Mouse (Mus musculus): ENCODE results near the gene Irgm2. TPM values are rescaled to one million over a fixed set of nuclear protein-coding genes. Genes with fewer than 3 reads are reported as not detected.

Gene Irgm2
- total RNA-seq, 2 experiments from 2014 or later = 13.7 to 18.8 TPM

- no peak for DNase-seq
Measured at GRCm38 (mm10) chr11:58261826-58262225, 62.4 kb downstream of the Irgm2 start.

- no peak for DNase-seq
Measured at GRCm38 (mm10) chr11:58262336-58262735, 62.9 kb downstream of the Irgm2 start.

- DNase-seq = no peak
Measured at GRCm38 (mm10) chr11:58263516-58263915, 64.1 kb downstream of the Irgm2 start.

- no peak for DNase-seq
Measured at GRCm38 (mm10) chr11:58264546-58264945, 65.1 kb downstream of the Irgm2 start.

- no peak for DNase-seq
Measured at GRCm38 (mm10) chr11:58268285-58268684, 68.9 kb downstream of the Irgm2 start.

Other genes with a start within 250 kb of the Irgm2 start
- gene Larp1, start 190.6 kb upstream of the Irgm2 start, total RNA-seq (2021) = 100 to 1,000 TPM; 102 to 112 TPM
- 1 to 10 TPM in 1 of 2 experiments, not detected in 1; 1.0 TPM for gene Gm12248, start 106.5 kb upstream of the Irgm2 start, total RNA-seq (2021)
- gene Cnot8, start 95.5 kb upstream of the Irgm2 start, total RNA-seq (2021) = 10 to 100 TPM; 44.0 to 63.7 TPM
- 10 to 100 TPM; 21.1 to 32.0 TPM for gene Gemin5, start 31.1 kb upstream of the Irgm2 start, total RNA-seq (2021)
- gene Mrpl22, start 28.0 kb upstream of the Irgm2 start, total RNA-seq (2021) = 10 to 100 TPM; 72.0 to 75.1 TPM
- gene Igtp, start 62 bp upstream of the Irgm2 start, total RNA-seq (2021) = 10 to 100 TPM; 12.8 to 18.9 TPM
- not detected for gene 4930438A08Rik, start 75.2 kb downstream of the Irgm2 start, total RNA-seq (2021)
- gene Zfp692, start 107.5 kb downstream of the Irgm2 start, total RNA-seq (2021) = 10 to 100 TPM in 1 of 2 experiments, 1 to 10 TPM in 1; 7.7 to 10.9 TPM
- gene Zfp672, start 130.7 kb downstream of the Irgm2 start, total RNA-seq (2021) = 10 to 100 TPM; 44.9 to 48.9 TPM
- gene Sh3bp5l, start 131.1 kb downstream of the Irgm2 start, total RNA-seq (2021) = 10 to 100 TPM; 36.7 to 51.5 TPM
- gene Lypd8, start 179.4 kb downstream of the Irgm2 start, total RNA-seq (2021) = not detected
- gene 1810065E05Rik, start 221.5 kb downstream of the Irgm2 start, total RNA-seq (2021) = not detected
- not detected for gene Gm12253, start 232.9 kb downstream of the Irgm2 start, total RNA-seq (2021)

Measured in adrenal gland, postnatal 36 days (tissue).